Mouse (Mus musculus): ENCODE measurements around the gene Atf1. TPM values are rescaled to one million over a fixed set of nuclear protein-coding genes. Genes with fewer than 3 reads are reported as not detected.
A peak's percentile ranks its signal among the peaks of the same experiment; 100 is the strongest.

Atf1 gene
- 71.5 and 86.5 TPM in 2 replicates for total RNA-seq (2017)

- peak; percentile 46 to 65 for ATAC-seq (replicated peaks in 1 of 2; ENCODE audit: insufficient read depth in 1 of 2, low FRiP score in 2 of 2, low TSS enrichment in 1 of 2, low read depth in 1 of 2, poor library complexity in 2 of 2, severe bottlenecking in 2 of 2)
Measured at GRCm38 (mm10) chr15:100227663-100228534, at the start of gene Atf1. Atf1 (plus strand) TSS chr15:100227819.

- ATAC-seq (replicated peaks in 1 of 2; ENCODE audit: insufficient read depth in 1 of 2, low FRiP score in 2 of 2, low TSS enrichment in 1 of 2, low read depth in 1 of 2, poor library complexity in 2 of 2, severe bottlenecking in 2 of 2): no peak
Measured at GRCm38 (mm10) chr15:100178487-100178886, 49.1 kb upstream of the Atf1 start.

- peak; percentile 15 to 17; a peak in 1 of 4 replicates for ATAC-seq (replicated peaks in 1 of 2; ENCODE audit: insufficient read depth in 1 of 2, low FRiP score in 2 of 2, low TSS enrichment in 1 of 2, low read depth in 1 of 2, poor library complexity in 2 of 2, severe bottlenecking in 2 of 2)
Measured at GRCm38 (mm10) chr15:100179685-100180084, 47.9 kb upstream of the Atf1 start.

GRCm38 (mm10) chr15:100180221-100180620 is 47.4 kb upstream of the Atf1 start:
- ATAC-seq (replicated peaks in 1 of 2; ENCODE audit: insufficient read depth in 1 of 2, low FRiP score in 2 of 2, low TSS enrichment in 1 of 2, low read depth in 1 of 2, poor library complexity in 2 of 2, severe bottlenecking in 2 of 2): peak; percentile 74 to 83

- ATAC-seq (replicated peaks in 1 of 2; ENCODE audit: insufficient read depth in 1 of 2, low FRiP score in 2 of 2, low TSS enrichment in 1 of 2, low read depth in 1 of 2, poor library complexity in 2 of 2, severe bottlenecking in 2 of 2): peak; percentile 10 to 57; a peak in 1 of 4 replicates
Measured at GRCm38 (mm10) chr15:100181841-100182240, 45.8 kb upstream of the Atf1 start.

GRCm38 (mm10) chr15:100182526-100183280 is 44.9 kb upstream of the Atf1 start:
- no peak for ATAC-seq (replicated peaks in 1 of 2; ENCODE audit: insufficient read depth in 1 of 2, low FRiP score in 2 of 2, low TSS enrichment in 1 of 2, low read depth in 1 of 2, poor library complexity in 2 of 2, severe bottlenecking in 2 of 2)

- ATAC-seq (replicated peaks in 1 of 2; ENCODE audit: insufficient read depth in 1 of 2, low FRiP score in 2 of 2, low TSS enrichment in 1 of 2, low read depth in 1 of 2, poor library complexity in 2 of 2, severe bottlenecking in 2 of 2): no peak
Measured at GRCm38 (mm10) chr15:100183510-100183909, 44.1 kb upstream of the Atf1 start.

GRCm38 (mm10) chr15:100184821-100185496 is 42.7 kb upstream of the Atf1 start:
- ATAC-seq (replicated peaks in 1 of 2; ENCODE audit: insufficient read depth in 1 of 2, low FRiP score in 2 of 2, low TSS enrichment in 1 of 2, low read depth in 1 of 2, poor library complexity in 2 of 2, severe bottlenecking in 2 of 2): 0 out of 4 replicates have a peak, but pooled peaks of 1 of the 2 experiments have one; percentile 33

- no peak for ATAC-seq (replicated peaks in 1 of 2; ENCODE audit: insufficient read depth in 1 of 2, low FRiP score in 2 of 2, low TSS enrichment in 1 of 2, low read depth in 1 of 2, poor library complexity in 2 of 2, severe bottlenecking in 2 of 2)
Measured at GRCm38 (mm10) chr15:100186234-100186633, 41.4 kb upstream of the Atf1 start.

GRCm38 (mm10) chr15:100186882-100187672 is 40.5 kb upstream of the Atf1 start:
- ATAC-seq (replicated peaks in 1 of 2; ENCODE audit: insufficient read depth in 1 of 2, low FRiP score in 2 of 2, low TSS enrichment in 1 of 2, low read depth in 1 of 2, poor library complexity in 2 of 2, severe bottlenecking in 2 of 2): no peak

- no peak for ATAC-seq (replicated peaks in 1 of 2; ENCODE audit: insufficient read depth in 1 of 2, low FRiP score in 2 of 2, low TSS enrichment in 1 of 2, low read depth in 1 of 2, poor library complexity in 2 of 2, severe bottlenecking in 2 of 2)
Measured at GRCm38 (mm10) chr15:100188542-100188941, 39.1 kb upstream of the Atf1 start.

GRCm38 (mm10) chr15:100188962-100189404 is 38.6 kb upstream of the Atf1 start:
- no peak for ATAC-seq (replicated peaks in 1 of 2; ENCODE audit: insufficient read depth in 1 of 2, low FRiP score in 2 of 2, low TSS enrichment in 1 of 2, low read depth in 1 of 2, poor library complexity in 2 of 2, severe bottlenecking in 2 of 2)

- ATAC-seq (replicated peaks in 1 of 2; ENCODE audit: insufficient read depth in 1 of 2, low FRiP score in 2 of 2, low TSS enrichment in 1 of 2, low read depth in 1 of 2, poor library complexity in 2 of 2, severe bottlenecking in 2 of 2): no peak
Measured at GRCm38 (mm10) chr15:100190083-100190482, 37.5 kb upstream of the Atf1 start.

- ATAC-seq (replicated peaks in 1 of 2; ENCODE audit: insufficient read depth in 1 of 2, low FRiP score in 2 of 2, low TSS enrichment in 1 of 2, low read depth in 1 of 2, poor library complexity in 2 of 2, severe bottlenecking in 2 of 2): no peak
Measured at GRCm38 (mm10) chr15:100198983-100199745, 28.5 kb upstream of the Atf1 start.

- no peak for ATAC-seq (replicated peaks in 1 of 2; ENCODE audit: insufficient read depth in 1 of 2, low FRiP score in 2 of 2, low TSS enrichment in 1 of 2, low read depth in 1 of 2, poor library complexity in 2 of 2, severe bottlenecking in 2 of 2)
Measured at GRCm38 (mm10) chr15:100199790-100200189, 27.8 kb upstream of the Atf1 start.

GRCm38 (mm10) chr15:100201806-100202205 is 25.8 kb upstream of the Atf1 start:
- no peak for ATAC-seq (replicated peaks in 1 of 2; ENCODE audit: insufficient read depth in 1 of 2, low FRiP score in 2 of 2, low TSS enrichment in 1 of 2, low read depth in 1 of 2, poor library complexity in 2 of 2, severe bottlenecking in 2 of 2)

Data from hematopoietic stem cell, adult 5-6 weeks (primary cell).